Mouse (Mus musculus) myocyte (in vitro differentiated cells): ENCODE data around the gene Numb. TPM values are rescaled to one million over a fixed set of nuclear protein-coding genes. Genes with fewer than 3 reads are reported as not detected.

ENCODE experiments used
- H3K27me3 ChIP-seq: one replicate; pipeline ENCODE4 v1.6.1; 2011; ENCODE audit not compliant: control insufficient read depth, insufficient read depth, insufficient read length
- H3K36me3 ChIP-seq: one replicate; pipeline ENCODE4 v1.6.1; 2011; ENCODE audit not compliant: control insufficient read depth, insufficient read depth
- H3K4me2 ChIP-seq: one replicate; pipeline ENCODE4 v1.6.1; 2011; ENCODE audit warnings: low read depth, control low read depth
- H3K4me3 ChIP-seq: one replicate; pipeline ENCODE4 v1.5.1; 2011; ENCODE audit warnings: mild to moderate bottlenecking, control low read depth, moderate library complexity
- H3K79me2 ChIP-seq: one replicate; pipeline ENCODE4 v1.6.1; 2011; ENCODE audit not compliant: control insufficient read depth, insufficient read depth
- H3ac ChIP-seq: one replicate; pipeline ENCODE4 v1.6.1; 2011; ENCODE audit not compliant: control insufficient read depth, insufficient read length
- CEBPB ChIP-seq: IDR thresholded peaks from 2 replicates; pipeline ENCODE4 v1.6.1; 2011; ENCODE audit warnings: mild to moderate bottlenecking, moderate library complexity; ENCODE audit not compliant: poor library complexity, insufficient read depth, severe bottlenecking
- E2F4 ChIP-seq: IDR thresholded peaks from one replicate; pipeline ENCODE4 v1.6.1; 2011; ENCODE audit warnings: mild to moderate bottlenecking, control low read depth, moderate library complexity; ENCODE audit not compliant: insufficient read depth
- MAX ChIP-seq: IDR thresholded peaks from one replicate; pipeline ENCODE4 v1.6.1; 2011; ENCODE audit warnings: low read depth, mild to moderate bottlenecking, control low read depth
- MYOD1 ChIP-seq, 3 experiments: IDR thresholded peaks; one replicate each; pipeline ENCODE4 v1.6.1; 2011; ENCODE audit warnings: control low read depth in 2 of 3, low read depth in 2 of 3, mild to moderate bottlenecking in 2 of 3, moderate library complexity in 1 of 3; ENCODE audit not compliant: insufficient read length in 2 of 3, control insufficient read depth in 1 of 3
- MYOG ChIP-seq, 3 experiments: IDR thresholded peaks; one replicate each; pipeline ENCODE4 v1.6.1; 2011; ENCODE audit warnings: control low read depth in 2 of 3, low read depth in 2 of 3, mild to moderate bottlenecking in 2 of 3; ENCODE audit not compliant: insufficient read length in 2 of 3, control insufficient read depth in 1 of 3, insufficient read depth in 1 of 3
- POLR2A ChIP-seq: IDR thresholded peaks from one replicate; pipeline ENCODE4 v1.6.1; 2011; ENCODE audit warnings: low read depth, mild to moderate bottlenecking, control low read depth, moderate library complexity; ENCODE audit not compliant: insufficient read length
- POLR2AphosphoS2 ChIP-seq: IDR thresholded peaks from one replicate; pipeline ENCODE4 v1.6.1; 2011; ENCODE audit warnings: low read depth, control low read depth; ENCODE audit not compliant: insufficient read length
- REST ChIP-seq: IDR thresholded peaks from one replicate; pipeline ENCODE4 v1.6.1; 2011; ENCODE audit warnings: mild to moderate bottlenecking, control low read depth, moderate library complexity; ENCODE audit not compliant: insufficient read depth, insufficient read length
- SRF ChIP-seq: IDR thresholded peaks from one replicate; pipeline ENCODE4 v1.6.1; 2011; ENCODE audit warnings: low read depth; ENCODE audit not compliant: control insufficient read depth, insufficient read length
- TCF12 ChIP-seq: IDR thresholded peaks from one replicate; pipeline ENCODE4 v1.6.1; 2011; ENCODE audit warnings: mild to moderate bottlenecking, control low read depth; ENCODE audit not compliant: poor library complexity, insufficient read depth, severe bottlenecking
- TCF3 ChIP-seq: IDR thresholded peaks from one replicate; pipeline ENCODE4 v1.6.1; 2011; ENCODE audit warnings: low read depth, control low read depth; ENCODE audit not compliant: insufficient read length
- USF1 ChIP-seq: IDR thresholded peaks from one replicate; pipeline ENCODE4 v1.6.1; 2011; ENCODE audit warnings: low read depth, mild to moderate bottlenecking, control low read depth, moderate library complexity
- polyA plus RNA-seq: library from polyadenylated mRNA; unstranded; fragments of >200 nt; fragmentation: generic; extraction: Trizol; gene quantifications from one replicate; pipeline ENCODE4 v1.2.1, GENCODE M21; 2012; ENCODE audit warnings: missing spikeins

Gene Numb
- polyA plus RNA-seq: 10.0 TPM

DNA sequence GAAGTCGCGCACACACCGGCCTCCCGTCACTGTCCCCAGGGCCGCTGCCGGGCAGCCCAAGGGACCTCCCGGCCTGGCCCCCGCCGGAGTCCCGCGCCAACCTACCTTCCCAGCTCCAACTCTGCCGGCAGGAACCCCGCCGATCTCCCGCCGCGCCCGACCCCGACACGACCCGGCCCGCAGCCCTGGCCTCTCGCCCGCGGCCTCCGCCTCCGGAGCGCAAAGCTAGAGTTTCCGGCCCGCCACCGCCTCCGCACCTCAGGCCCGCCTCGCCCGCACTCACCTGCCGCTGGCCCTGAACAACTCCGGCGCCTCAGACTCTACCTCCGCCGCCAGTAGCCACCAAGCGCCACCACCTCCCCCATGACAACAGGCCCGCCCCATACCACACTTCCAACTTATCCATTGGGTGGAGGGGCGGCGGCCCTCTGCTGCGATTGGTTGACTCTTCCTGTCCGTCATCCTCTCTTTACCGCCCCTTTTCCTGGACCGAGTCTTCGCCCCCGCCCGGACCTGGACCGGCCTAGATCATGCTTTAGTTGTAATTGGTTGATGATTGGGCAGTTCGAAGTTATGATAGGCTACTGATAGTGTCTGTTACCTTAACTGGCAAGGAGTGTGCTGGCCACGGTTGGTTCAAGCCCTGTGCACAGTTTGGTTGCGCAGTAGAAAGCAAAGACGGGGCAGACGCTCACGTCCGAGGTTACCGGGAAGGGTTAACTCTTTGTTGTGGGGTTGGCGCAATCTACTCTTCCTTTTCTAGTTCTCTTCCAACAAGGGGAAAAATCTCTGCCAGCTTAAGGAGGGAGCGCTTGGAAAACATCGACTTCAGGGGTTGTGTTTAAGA lies at the start of gene Numb:
TSS of gene Numb (minus strand) at position 400 of the 847 bp plus-strand sequence.
- no peaks in the 10 kb centered on the region for H3K27me3 ChIP-seq
- H3K79me2 ChIP-seq: peaks cover 12% of the 10 kb centered on the region
- H3K4me3 ChIP-seq: peak within 1 kb of the TSS; percentile 35
- H3K4me2 ChIP-seq: peak within 1 kb of the TSS; percentile 89
- peak within 1 kb of the TSS; percentile 60 for H3ac ChIP-seq
- peak in 1 of 3 experiments; percentile 6 for TF ChIP-seq MYOG (IDR thresholded peaks at IDR 0.05; ENCODE audit: control insufficient read depth in 1 of 3, insufficient read depth in 1 of 3, insufficient read length in 2 of 3, low read depth in 2 of 3)
- TF ChIP-seq SRF: peak; percentile 82
- peak; percentile 34 for TF ChIP-seq TCF3
- TF ChIP-seq E2F4: no peak
- 0 out of 2 replicates have a peak, but pooled peaks have one; percentile 9 for TF ChIP-seq CEBPB
- peak; percentile 89 for TF ChIP-seq POLR2AphosphoS2
- peak; percentile 82 for TF ChIP-seq POLR2A
- TF ChIP-seq TCF12: no peak
- TF ChIP-seq USF1: no peak
- no peak for TF ChIP-seq MYOD1 (IDR thresholded peaks at IDR 0.05; ENCODE audit: control insufficient read depth in 1 of 3, insufficient read length in 2 of 3, low read depth in 2 of 3)
- TF ChIP-seq MAX: no peak
- TF ChIP-seq REST: no peak
- no peaks in the 10 kb centered on the region for H3K36me3 ChIP-seq

DNA sequence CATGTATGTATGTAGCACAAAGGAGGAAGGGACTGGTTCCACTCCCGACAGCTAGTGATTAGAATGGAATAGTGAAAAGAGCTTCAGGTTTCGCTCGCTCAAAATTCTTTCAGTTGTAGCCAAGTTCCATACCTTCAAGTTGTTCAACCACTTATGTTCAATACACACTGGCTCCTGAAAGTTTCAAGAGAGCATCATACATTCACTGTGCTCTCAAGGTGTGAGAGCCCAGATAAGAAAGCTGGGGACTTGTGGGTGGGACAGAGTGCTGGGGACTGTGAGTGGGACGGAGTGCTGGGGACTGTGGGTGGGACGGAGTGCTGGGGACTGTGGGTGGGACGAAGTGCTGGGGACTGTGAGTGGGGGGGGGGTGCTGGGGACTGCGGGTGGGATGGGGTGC lies 43.5 kb upstream of the Numb start:
- TF ChIP-seq MYOD1 (IDR thresholded peaks at IDR 0.05; ENCODE audit: control insufficient read depth in 1 of 3, insufficient read length in 2 of 3, low read depth in 2 of 3): no peak
- TF ChIP-seq TCF12: no peak
- no peak for TF ChIP-seq MAX
- no peak for TF ChIP-seq POLR2A
- TF ChIP-seq CEBPB: no peak
- TF ChIP-seq TCF3: no peak
- TF ChIP-seq USF1: no peak
- no peak for TF ChIP-seq POLR2AphosphoS2
- no peak for TF ChIP-seq SRF
- TF ChIP-seq E2F4: no peak
- no peak for TF ChIP-seq MYOG (IDR thresholded peaks at IDR 0.05; ENCODE audit: control insufficient read depth in 1 of 3, insufficient read depth in 1 of 3, insufficient read length in 2 of 3, low read depth in 2 of 3)
- no peak for TF ChIP-seq REST
- no peaks in the 10 kb centered on the region for H3K27me3 ChIP-seq

DNA sequence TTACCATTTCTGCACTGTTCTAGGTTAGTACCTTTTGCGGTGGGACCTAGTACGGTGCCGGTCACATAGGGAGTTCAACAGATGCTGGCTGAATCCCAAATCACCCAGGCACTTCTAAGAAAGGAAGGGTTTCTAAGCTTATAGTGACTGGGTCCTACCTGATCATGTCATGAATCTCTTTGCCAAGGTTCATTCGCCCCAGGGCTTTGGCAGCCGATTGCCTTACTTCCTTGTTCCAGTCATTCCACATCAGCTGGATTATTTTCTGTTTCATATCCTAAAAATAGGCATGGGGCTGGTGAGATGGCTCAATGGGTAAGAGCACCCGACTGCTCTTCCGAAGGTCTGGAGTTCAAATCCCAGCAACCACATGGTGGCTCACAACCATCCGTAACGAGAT lies 36.5 kb upstream of the Numb start:
- Histone ChIP-seq H3K36me3 (no peaks in the 10 kb centered on the region), H3K27me3 (no peaks in the 10 kb centered on the region), H3K4me3 (no peak overlapping the region), H3K4me2 (no peak overlapping the region), H3K79me2 (peaks cover 4% of the 10 kb centered on the region), H3ac (no peak overlapping the region)
- TF ChIP-seq USF1 (no peak), MYOG (IDR thresholded peaks at IDR 0.05; ENCODE audit: control insufficient read depth in 1 of 3, insufficient read depth in 1 of 3, insufficient read length in 2 of 3, low read depth in 2 of 3) (no peak), TCF12 (no peak), MYOD1 (IDR thresholded peaks at IDR 0.05; ENCODE audit: control insufficient read depth in 1 of 3, insufficient read length in 2 of 3, low read depth in 2 of 3) (no peak), MAX (no peak), POLR2A (no peak), E2F4 (no peak), CEBPB (no peak), POLR2AphosphoS2 (no peak)

More for the DNA sequence above, 43.5 kb upstream of the Numb start:
- no peaks in the 10 kb centered on the region for H3K79me2 ChIP-seq
- H3K4me3 ChIP-seq: no peak overlapping the region
- no peak overlapping the region for H3K4me2 ChIP-seq
- H3ac ChIP-seq: no peak overlapping the region
- H3K36me3 ChIP-seq: no peaks in the 10 kb centered on the region

DNA sequence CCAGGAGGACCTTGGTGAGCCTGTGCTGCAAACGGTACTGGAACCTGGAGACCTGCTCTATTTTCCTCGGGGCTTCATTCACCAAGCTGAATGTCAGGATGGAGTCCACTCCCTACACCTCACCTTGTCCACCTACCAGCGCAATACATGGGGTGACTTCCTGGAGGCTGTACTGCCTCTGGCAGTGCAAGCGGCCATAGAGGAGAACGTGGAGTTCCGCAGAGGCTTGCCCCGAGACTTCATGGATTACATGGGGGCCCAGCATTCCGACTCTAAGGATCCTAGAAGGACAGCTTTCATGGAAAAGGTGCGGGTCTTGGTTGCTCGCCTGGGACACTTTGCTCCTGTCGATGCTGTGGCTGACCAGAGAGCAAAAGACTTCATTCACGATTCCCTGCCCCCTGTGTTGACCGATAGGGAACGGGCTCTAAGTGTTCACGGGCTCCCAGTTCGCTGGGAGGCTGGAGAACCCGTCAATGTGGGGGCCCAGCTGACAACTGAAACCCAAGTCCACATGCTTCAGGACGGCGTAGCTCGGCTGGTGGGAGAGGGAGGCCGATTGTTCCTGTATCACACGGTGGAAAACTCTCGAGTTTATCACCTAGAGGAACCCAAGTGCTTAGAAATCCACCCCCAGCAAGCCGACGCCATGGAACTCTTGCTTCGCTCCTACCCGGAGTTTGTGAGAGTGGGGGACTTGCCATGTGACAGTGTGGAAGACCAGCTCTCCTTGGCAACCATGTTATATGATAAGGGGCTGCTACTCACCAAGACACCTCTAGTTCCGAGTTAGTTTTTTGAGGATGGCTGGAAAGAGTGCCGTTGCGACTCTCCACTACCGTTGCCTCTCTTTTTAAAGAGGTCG lies 30.2 kb upstream of the Numb start:
- TF ChIP-seq POLR2AphosphoS2: no peak
- TF ChIP-seq MYOD1 (IDR thresholded peaks at IDR 0.05; ENCODE audit: control insufficient read depth in 1 of 3, insufficient read length in 2 of 3, low read depth in 2 of 3): no peak
- TF ChIP-seq TCF3: no peak
- no peak for TF ChIP-seq POLR2A
- TF ChIP-seq MAX: no peak
- no peak for TF ChIP-seq SRF
- TF ChIP-seq E2F4: no peak
- TF ChIP-seq REST: no peak
- no peak for TF ChIP-seq CEBPB
- no peak for TF ChIP-seq MYOG (IDR thresholded peaks at IDR 0.05; ENCODE audit: control insufficient read depth in 1 of 3, insufficient read depth in 1 of 3, insufficient read length in 2 of 3, low read depth in 2 of 3)
- no peak for TF ChIP-seq TCF12
- no peak for TF ChIP-seq USF1
- Histone ChIP-seq H3K27me3 (no peaks in the 10 kb centered on the region), H3K79me2 (peaks cover 20% of the 10 kb centered on the region), H3K36me3 (no peaks in the 10 kb centered on the region), H3K4me3 (peak overlapping the region; percentile 29), H3ac (peak overlapping the region; percentile 69), H3K4me2 (peak overlapping the region; percentile 73)
